Mouse (Mus musculus): ENCODE results near the gene Thap12. TPM values are rescaled to one million over a fixed set of nuclear protein-coding genes. Genes with fewer than 3 reads are reported as not detected.
A peak's percentile ranks its signal among the peaks of the same experiment; 100 is the strongest.

Gene Thap12
- polyA plus RNA-seq, 1 experiment from 2014 or later: 45.5 TPM

DNA sequence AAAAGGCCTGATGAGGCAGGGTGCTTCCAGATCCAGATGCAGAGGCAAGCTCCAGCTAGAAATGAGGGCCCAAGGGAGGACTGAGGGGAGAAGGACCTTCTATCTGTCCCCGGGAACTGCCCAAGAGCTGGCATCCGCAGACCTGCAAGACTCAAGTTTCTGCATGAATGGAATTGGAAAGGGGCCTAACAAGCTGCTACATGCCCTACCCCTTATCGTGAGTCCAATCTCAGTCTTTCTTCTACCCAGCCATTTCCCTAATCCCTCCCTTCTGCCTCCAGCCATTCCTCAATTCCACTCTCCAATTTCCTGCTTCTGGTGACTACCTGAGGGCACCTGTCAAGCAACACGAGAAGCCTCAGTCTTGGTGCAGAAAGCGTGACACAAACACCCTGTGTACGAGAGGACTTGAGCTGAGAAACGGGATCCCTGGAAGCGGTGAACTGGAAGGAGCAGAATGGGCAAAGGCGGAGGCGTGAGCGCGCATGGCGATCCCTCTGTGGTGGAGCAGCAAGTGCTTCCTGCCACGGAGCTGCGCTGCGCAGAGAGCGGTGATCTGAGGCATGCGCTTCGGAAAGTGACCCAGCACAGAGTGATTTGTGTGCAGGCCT is 26.9 kb downstream of the Thap12 start:
- no peak for ATAC-seq (ENCODE audit: low read depth)
- Histone ChIP-seq H3K27me3 (peaks cover 8% of the 10 kb centered on the region), H3K4me1 (replicated peaks) (peaks cover 17% of the 10 kb centered on the region), H3K9ac (peak overlapping the region; percentile 43; the same call in 1 of the 2 replicates), H3K4me2 (peak overlapping the region; percentile 45), H3K27ac (replicated peaks) (no peak overlapping the region), H3K36me3 (no peaks in the 10 kb centered on the region), H3K9me3 (no peaks in the 10 kb centered on the region), H3K4me3 (0 out of 2 replicates have a peak overlapping the region, but pooled peaks have one; percentile 10)
- WGBS: 25% methylated on average over 19 of the region's 19 CpGs

DNA sequence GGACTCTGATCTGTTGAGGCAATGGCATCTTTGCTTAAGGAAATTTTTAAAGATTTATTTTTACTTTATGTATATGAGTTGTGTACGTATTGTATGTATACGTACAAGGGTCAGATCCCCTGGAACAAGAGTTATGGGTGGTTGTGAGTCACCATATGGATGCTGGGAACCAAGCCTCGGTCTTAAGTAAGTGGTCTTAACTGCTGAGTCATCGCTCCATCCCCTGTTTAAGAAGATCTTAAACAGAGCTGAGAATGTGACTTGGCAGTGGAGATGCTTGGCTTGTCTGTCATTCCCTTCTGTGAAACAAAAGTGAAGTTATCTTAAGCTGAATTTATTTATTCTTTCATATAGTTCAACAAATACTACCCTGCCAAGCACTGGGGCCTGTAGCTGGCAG is 31.1 kb downstream of the Thap12 start:
- Histone ChIP-seq H3K4me3 (no peak overlapping the region), H3K9ac (no peak overlapping the region), H3K4me1 (replicated peaks) (peaks cover 23% of the 10 kb centered on the region), H3K4me2 (no peak overlapping the region), H3K27me3 (peaks cover 8% of the 10 kb centered on the region; the same call in 1 of the 2 replicates), H3K36me3 (no peaks in the 10 kb centered on the region), H3K27ac (replicated peaks) (no peak overlapping the region), H3K9me3 (no peaks in the 10 kb centered on the region)
- 85% methylated on average over 4 of the region's 4 CpGs for WGBS
- ATAC-seq (ENCODE audit: low read depth): no peak

DNA sequence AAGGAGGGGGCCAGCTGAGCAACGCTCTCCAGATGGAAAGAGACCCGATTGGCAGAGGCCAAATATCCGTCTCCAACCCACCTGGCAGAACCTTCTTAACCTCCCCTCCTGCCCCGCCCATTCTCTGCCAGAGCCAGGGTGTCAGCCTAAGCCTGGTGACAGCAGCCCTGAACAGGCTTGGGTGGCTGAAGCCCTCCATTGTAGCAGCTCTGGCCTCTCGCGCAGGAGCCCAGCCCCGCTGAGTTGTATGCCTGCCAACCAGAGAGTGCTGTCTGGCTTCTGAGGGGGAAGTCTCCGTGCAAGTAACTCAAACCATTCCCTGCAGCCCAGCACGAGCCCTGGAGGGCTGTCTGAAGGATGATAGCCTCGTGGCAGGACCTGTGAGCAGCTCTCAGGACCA is 32.0 kb downstream of the Thap12 start:
- no peak overlapping the region for H3K4me3 ChIP-seq
- H3K27ac ChIP-seq (replicated peaks): no peak overlapping the region
- 30% methylated on average over 10 of the region's 10 CpGs for WGBS
- H3K27me3 ChIP-seq: peaks cover 7% of the 10 kb centered on the region; the same call in 1 of the 2 replicates
- H3K9me3 ChIP-seq: no peaks in the 10 kb centered on the region
- H3K9ac ChIP-seq: peak overlapping the region; percentile 45
- H3K4me1 ChIP-seq (replicated peaks): peaks cover 14% of the 10 kb centered on the region
- no peak; the same call in 1 of the 2 replicates for ATAC-seq (ENCODE audit: low read depth)
- H3K4me2 ChIP-seq: no peak overlapping the region
- no peaks in the 10 kb centered on the region for H3K36me3 ChIP-seq

DNA sequence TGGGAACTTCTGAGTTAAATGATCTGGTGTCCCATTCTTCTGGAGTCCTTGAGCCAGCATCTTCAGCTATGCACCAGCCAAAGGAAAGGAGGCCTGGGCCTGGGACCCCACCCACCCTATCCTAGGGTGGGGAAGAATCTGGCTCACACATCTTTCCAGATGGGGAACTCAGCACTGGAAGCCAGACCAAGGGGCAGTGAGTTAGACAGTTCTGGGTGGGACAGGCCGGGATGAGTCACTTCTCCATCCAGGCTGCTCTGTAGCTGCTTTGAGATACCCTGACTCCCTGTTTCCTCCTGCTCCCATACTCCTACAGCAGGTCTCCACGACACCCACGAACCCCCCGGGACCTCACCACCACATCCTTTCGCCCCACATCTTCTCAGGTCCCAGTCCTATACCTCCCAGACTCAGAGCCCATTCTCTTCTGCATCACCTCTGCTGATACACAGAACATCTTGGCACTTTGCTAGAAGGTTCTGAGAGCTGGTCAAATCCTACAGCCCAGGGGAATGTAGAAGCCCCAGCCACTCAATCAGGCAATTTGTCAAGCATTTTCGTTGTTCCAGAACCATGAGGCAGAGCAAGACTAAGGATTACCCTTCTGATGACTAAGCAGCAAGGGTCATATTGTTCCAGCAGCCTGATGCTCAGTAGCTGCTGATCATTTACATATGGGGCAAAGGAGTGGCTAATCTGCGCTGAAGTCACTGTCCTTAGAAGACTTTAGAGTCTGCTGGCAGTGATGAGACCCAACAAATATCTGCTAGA is 34.1 kb downstream of the Thap12 start:
- Histone ChIP-seq H3K4me1 (replicated peaks) (peaks cover 16% of the 10 kb centered on the region), H3K9ac (no peak overlapping the region), H3K27me3 (0 out of 2 replicates have a peak, but pooled peaks cover under 1% of the 10 kb centered on the region), H3K36me3 (no peaks in the 10 kb centered on the region), H3K4me3 (no peak overlapping the region), H3K27ac (replicated peaks) (no peak overlapping the region), H3K4me2 (no peak overlapping the region), H3K9me3 (no peaks in the 10 kb centered on the region)
- 82% methylated on average over 7 of the region's 7 CpGs for WGBS
- ATAC-seq (ENCODE audit: low read depth): no peak

DNA sequence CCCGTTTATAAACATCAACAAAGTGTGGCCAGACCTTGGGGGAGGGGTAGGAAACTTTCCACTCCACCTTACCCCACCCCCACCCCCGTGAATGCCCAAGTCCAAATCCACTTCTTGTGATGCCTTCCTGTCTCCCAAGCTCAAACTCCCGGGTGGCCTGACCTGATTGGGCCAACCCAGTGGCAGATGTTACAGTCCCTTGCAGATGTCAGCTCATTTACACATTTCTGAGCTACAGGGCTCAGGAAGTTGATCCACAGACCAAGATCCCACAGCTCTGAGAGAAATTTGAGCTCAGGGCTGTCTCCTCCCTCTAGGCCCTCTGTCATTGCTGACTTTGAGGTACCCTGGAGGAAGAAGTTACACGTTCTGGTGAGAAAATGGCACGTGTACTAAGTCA is 37.5 kb downstream of the Thap12 start:
- 15% methylated on average over 5 of the region's 5 CpGs for WGBS
- Histone ChIP-seq H3K27me3 (0 out of 2 replicates have a peak, but pooled peaks cover 5% of the 10 kb centered on the region), H3K36me3 (no peaks in the 10 kb centered on the region), H3K27ac (replicated peaks) (no peak overlapping the region), H3K4me1 (replicated peaks) (peaks cover 6% of the 10 kb centered on the region; the same call in 1 of the 2 replicates), H3K4me3 (no peak overlapping the region), H3K9me3 (no peaks in the 10 kb centered on the region), H3K9ac (no peak overlapping the region), H3K4me2 (no peak overlapping the region)
- no peak for ATAC-seq (ENCODE audit: low read depth)

DNA sequence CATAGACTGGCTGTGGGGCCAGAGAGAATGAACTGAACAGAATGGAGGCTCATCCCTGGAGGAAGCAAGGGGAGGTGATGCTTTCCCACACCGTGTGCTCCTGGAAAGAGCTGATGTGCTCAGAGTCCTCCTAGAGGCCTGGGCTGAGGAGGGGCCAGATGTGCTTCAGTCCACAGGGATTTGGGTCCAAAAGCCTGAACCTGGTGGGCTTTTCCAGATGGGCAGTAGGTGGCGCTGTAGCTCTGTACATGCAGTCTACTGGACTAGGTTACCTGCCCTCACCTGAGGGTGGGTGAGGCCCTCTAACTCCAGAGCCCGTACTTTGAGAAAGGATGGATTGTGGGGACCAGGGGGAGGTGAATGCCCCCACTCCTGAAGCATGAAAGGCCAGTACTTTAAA is 40.4 kb downstream of the Thap12 start:
- no peak overlapping the region for H3K4me2 ChIP-seq
- H3K9me3 ChIP-seq: no peaks in the 10 kb centered on the region
- H3K4me3 ChIP-seq: no peak overlapping the region
- ATAC-seq (ENCODE audit: low read depth): no peak
- no peak overlapping the region for H3K9ac ChIP-seq
- H3K27me3 ChIP-seq: 0 out of 2 replicates have a peak, but pooled peaks cover 5% of the 10 kb centered on the region
- H3K27ac ChIP-seq (replicated peaks): no peak overlapping the region
- 9% methylated on average over 3 of the region's 3 CpGs for WGBS
- peaks cover 6% of the 10 kb centered on the region; the same call in 1 of the 2 replicates for H3K4me1 ChIP-seq (replicated peaks)
- no peaks in the 10 kb centered on the region for H3K36me3 ChIP-seq

DNA sequence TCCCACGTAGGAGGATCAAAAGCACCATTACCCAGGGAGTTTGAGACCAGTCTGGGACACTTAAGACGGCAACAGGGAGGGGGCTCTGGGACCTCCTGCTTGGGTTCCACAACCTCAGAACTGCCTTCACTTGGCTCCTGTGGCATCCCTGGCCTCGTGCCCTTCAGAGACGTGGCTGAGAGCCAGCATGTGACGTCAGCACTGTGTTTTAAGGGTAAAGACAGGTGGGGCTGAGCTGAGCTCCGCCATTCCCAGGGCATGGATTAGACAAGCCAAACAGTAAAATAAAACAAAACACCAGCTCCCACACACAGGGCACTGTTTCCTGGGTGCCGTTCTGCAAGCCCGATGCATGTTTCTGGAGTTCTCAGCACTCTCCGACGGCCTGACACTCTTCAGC is 47.5 kb downstream of the Thap12 start:
- H3K27me3 ChIP-seq: no peaks in the 10 kb centered on the region
- no peak overlapping the region for H3K9ac ChIP-seq
- H3K4me1 ChIP-seq (replicated peaks): peaks cover 11% of the 10 kb centered on the region
- H3K4me3 ChIP-seq: no peak overlapping the region
- no peak overlapping the region for H3K27ac ChIP-seq (replicated peaks)
- H3K36me3 ChIP-seq: no peaks in the 10 kb centered on the region
- no peak for ATAC-seq (ENCODE audit: low read depth)
- H3K9me3 ChIP-seq: no peaks in the 10 kb centered on the region
- H3K4me2 ChIP-seq: no peak overlapping the region
- WGBS: 67% methylated on average over 10 of the region's 10 CpGs

DNA sequence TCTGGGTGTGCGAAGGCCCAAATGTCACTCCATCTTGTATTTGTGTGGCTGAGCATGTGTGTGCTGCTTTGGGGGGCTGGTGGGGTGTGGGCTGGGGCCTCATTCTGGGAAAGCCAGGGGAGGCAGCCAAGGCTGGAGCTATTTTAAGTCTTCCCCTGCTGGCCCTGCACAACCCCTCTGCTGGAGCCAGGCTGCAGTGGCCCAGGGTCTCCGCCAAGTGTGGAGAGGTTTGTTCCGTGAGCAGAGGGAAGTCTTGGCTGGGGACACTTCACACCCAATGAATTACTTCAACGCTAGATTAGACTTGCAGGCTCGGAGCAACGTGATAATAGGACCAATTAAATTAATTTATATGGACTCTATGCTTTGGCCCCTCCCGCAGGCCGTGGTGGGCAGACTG is 49.8 kb downstream of the Thap12 start:
- Histone ChIP-seq H3K9me3 (no peaks in the 10 kb centered on the region), H3K4me3 (no peak overlapping the region), H3K36me3 (no peaks in the 10 kb centered on the region), H3K4me1 (replicated peaks) (peaks cover 25% of the 10 kb centered on the region), H3K27me3 (no peaks in the 10 kb centered on the region), H3K27ac (replicated peaks) (no peak overlapping the region), H3K4me2 (no peak overlapping the region), H3K9ac (no peak overlapping the region)
- no peak for ATAC-seq (ENCODE audit: low read depth)
- 77% methylated on average over 8 of the region's 8 CpGs for WGBS

DNA sequence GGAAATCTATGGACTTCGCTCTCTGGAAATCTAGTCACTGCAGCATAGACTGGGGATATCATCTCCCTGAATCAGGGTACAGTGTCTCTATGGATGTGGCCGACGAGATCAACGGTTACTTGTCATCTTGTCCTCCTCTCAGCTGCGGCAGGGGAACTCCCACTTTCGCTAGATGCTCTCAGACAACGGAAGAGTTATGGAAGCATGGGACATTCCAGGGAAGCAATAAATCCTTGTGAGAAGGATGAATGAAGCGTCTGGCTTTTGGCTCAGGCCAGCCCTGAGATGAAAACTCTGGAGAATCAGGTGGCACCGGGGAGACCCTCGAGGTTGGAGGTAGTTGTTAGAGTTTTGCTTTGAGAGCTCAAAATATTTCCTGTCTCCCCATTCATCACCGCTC is 53.1 kb downstream of the Thap12 start:
- peaks cover 25% of the 10 kb centered on the region for H3K4me1 ChIP-seq (replicated peaks)
- H3K27ac ChIP-seq (replicated peaks): no peak overlapping the region
- no peaks in the 10 kb centered on the region for H3K27me3 ChIP-seq
- 54% methylated on average over 11 of the region's 11 CpGs for WGBS
- H3K9ac ChIP-seq: no peak overlapping the region
- no peak for ATAC-seq (ENCODE audit: low read depth)
- H3K4me3 ChIP-seq: no peak overlapping the region
- no peaks in the 10 kb centered on the region for H3K9me3 ChIP-seq
- no peak overlapping the region for H3K4me2 ChIP-seq
- H3K36me3 ChIP-seq: no peaks in the 10 kb centered on the region

DNA sequence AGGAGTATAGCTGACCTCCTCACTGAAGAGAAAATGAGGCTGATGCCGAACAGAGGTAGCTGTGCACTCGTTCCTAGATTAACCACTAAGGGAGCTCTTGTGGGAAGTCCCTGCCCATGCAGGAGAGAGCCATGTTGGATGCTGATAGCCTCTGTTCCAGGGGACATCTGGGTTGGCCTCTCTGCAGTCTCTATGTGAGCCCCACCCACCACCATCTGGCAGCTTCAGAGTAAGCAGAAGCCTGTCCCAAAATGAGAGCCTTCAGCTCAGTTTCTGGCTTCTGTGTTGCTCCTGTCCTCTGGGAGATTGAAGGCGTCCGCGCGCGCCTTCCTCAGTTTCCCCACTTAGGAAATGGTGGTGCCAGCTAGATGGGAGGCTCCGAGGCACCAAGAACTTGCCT is 53.7 kb downstream of the Thap12 start:
- H3K9ac ChIP-seq: no peak overlapping the region
- H3K27me3 ChIP-seq: no peaks in the 10 kb centered on the region
- ATAC-seq (ENCODE audit: low read depth): no peak
- no peak overlapping the region for H3K4me2 ChIP-seq
- H3K4me3 ChIP-seq: no peak overlapping the region
- H3K9me3 ChIP-seq: no peaks in the 10 kb centered on the region
- peaks cover 25% of the 10 kb centered on the region for H3K4me1 ChIP-seq (replicated peaks)
- WGBS: 83% methylated on average over 8 of the region's 8 CpGs
- no peaks in the 10 kb centered on the region for H3K36me3 ChIP-seq
- H3K27ac ChIP-seq (replicated peaks): no peak overlapping the region

DNA sequence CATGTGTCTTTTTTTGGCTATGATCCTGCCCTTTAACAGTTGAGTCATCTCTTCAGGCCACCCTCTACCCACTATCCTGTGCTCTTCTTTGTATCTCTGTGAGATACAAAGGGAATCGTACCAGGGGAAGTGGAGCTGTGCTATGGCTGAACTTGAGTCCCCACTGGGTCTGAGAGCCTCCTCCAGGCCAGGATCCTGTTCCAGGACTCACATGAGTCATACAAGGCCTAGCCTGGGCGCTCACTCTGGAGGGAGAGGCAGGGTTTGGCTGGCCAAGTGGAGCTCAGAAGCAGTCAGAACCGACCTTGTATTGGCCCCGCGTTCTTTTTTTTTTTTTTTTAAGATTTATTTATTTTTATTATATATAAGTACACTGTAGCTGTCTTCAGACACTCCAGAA is 57.2 kb downstream of the Thap12 start:
- Histone ChIP-seq H3K9ac (no peak overlapping the region), H3K27me3 (no peaks in the 10 kb centered on the region), H3K27ac (replicated peaks) (no peak overlapping the region), H3K4me1 (replicated peaks) (peaks cover 21% of the 10 kb centered on the region), H3K9me3 (no peaks in the 10 kb centered on the region), H3K4me3 (no peak overlapping the region), H3K4me2 (no peak overlapping the region), H3K36me3 (no peaks in the 10 kb centered on the region)
- no peak for ATAC-seq (ENCODE audit: low read depth)
- 91% methylated on average over 5 of the region's 5 CpGs for WGBS

DNA sequence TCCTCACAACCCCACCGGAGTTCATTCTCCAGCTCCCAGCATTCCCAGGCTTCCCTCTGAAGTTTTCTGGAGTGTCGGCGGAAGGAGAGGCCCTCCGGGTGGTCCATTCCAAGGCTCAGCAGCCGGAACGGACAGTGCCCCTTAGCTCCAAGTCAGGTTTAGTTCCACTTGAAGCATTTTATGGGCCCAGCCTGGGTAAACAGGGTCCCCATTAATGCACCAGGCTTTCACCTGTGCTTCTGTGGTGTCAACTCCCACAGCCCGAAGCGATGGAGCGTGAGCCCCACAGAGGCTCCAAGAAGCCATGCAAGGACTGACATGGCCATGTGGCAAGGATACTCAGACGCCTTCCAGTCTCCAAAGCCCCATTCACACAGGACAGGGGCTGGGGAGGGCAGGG is 61.0 kb downstream of the Thap12 start:
- Histone ChIP-seq H3K27ac (replicated peaks) (no peak overlapping the region), H3K9me3 (no peaks in the 10 kb centered on the region), H3K9ac (no peak overlapping the region), H3K4me1 (replicated peaks) (0 out of 2 replicates have a peak, but pooled peaks cover 4% of the 10 kb centered on the region), H3K36me3 (no peaks in the 10 kb centered on the region), H3K27me3 (no peaks in the 10 kb centered on the region), H3K4me2 (no peak overlapping the region), H3K4me3 (no peak overlapping the region)
- WGBS: 83% methylated on average over 10 of the region's 10 CpGs
- ATAC-seq (ENCODE audit: low read depth): no peak
